Mouse (Mus musculus): ENCODE results near the gene Usp9y. TPM values are rescaled to one million over a fixed set of nuclear protein-coding genes. Genes with fewer than 3 reads are reported as not detected.

Usp9y gene
- total and polyA plus RNA-seq, 3 experiments = not detected

Other genes starting within 250 kb of the Usp9y start
- 9.7 and 10.9 TPM in 2 replicates for gene Uty, start 214.0 kb downstream of the Usp9y start, total RNA-seq (2012; rRNA removed)
- 16.8 and 21.1 TPM in 2 replicates for gene Uty, start 214.0 kb downstream of the Usp9y start, total RNA-seq (2014; rRNA removed)
- gene Uty, start 214.0 kb downstream of the Usp9y start, polyA plus RNA-seq (2012; ENCODE audit: insufficient read length, low read depth) = 7.3 and 8.6 TPM in 2 replicates
- 19.8 and 23.5 TPM in 2 replicates for gene Ddx3y, start 173.2 kb downstream of the Usp9y start, total RNA-seq (2012; rRNA removed)
- gene Ddx3y, start 173.2 kb downstream of the Usp9y start, total RNA-seq (2014; rRNA removed) = 62.5 and 81.4 TPM in 2 replicates
- 34.5 and 37.7 TPM in 2 replicates for gene Ddx3y, start 173.2 kb downstream of the Usp9y start, polyA plus RNA-seq (2012; ENCODE audit: insufficient read length, low read depth)

Measured in CH12.LX (cell line).